Mouse (Mus musculus) liver, postnatal 0 days (tissue): ENCODE data around the gene Hipk2. TPM values are rescaled to one million over a fixed set of nuclear protein-coding genes. Genes with fewer than 3 reads are reported as not detected.

Experiments
- ATAC-seq: fragments of 200-750 bp; cut with Nextera tagmentation; 2 replicates; pipeline ENCODE4 v1.8.0; 2017; ENCODE audit warnings: mild to moderate bottlenecking, moderate library complexity
- DNase-seq: peaks from one replicate; pipeline ENCODE4 v3.0.0-alpha.2; 2016
- H3K27ac ChIP-seq: fragments of 300-500 bp; sonication (generic); 2 replicates; pipeline ENCODE4 v1.5.1; 2014; ENCODE audit warnings: antibody characterized with exemption, moderate library complexity, mild to moderate bottlenecking, low read depth
- H3K27me3 ChIP-seq: fragments of 300-500 bp; sonication (generic); 2 replicates; pipeline ENCODE4 v1.6.1; 2014; ENCODE audit warnings: low read length, control low read depth, mixed read lengths; ENCODE audit not compliant: insufficient read depth
- H3K36me3 ChIP-seq: fragments of 300-500 bp; sonication (generic); replicated peaks from 2 replicates; pipeline ENCODE4 v1.6.1; 2014; ENCODE audit warnings: mild to moderate bottlenecking, control low read depth, low read length, moderate library complexity, mixed read lengths; ENCODE audit not compliant: insufficient read depth
- H3K4me1 ChIP-seq: fragments of 300-500 bp; sonication (generic); 2 replicates; pipeline ENCODE4 v1.6.1; 2014; ENCODE audit warnings: antibody characterized with exemption, mild to moderate bottlenecking, control low read depth; ENCODE audit not compliant: insufficient read depth
- H3K4me2 ChIP-seq: fragments of 300-500 bp; sonication (generic); 2 replicates; pipeline ENCODE4 v1.6.1; 2014; ENCODE audit warnings: low read depth, mild to moderate bottlenecking, low read length, moderate library complexity, mixed read lengths
- H3K4me3 ChIP-seq: fragments of 300-500 bp; sonication (generic); 2 replicates; pipeline ENCODE4 v1.5.1; 2014; ENCODE audit warnings: low read depth, low read length
- H3K9ac ChIP-seq: fragments of 300-500 bp; sonication (generic); replicated peaks from 2 replicates; pipeline ENCODE4 v1.6.1; 2014; ENCODE audit warnings: mild to moderate bottlenecking, moderate library complexity
- H3K9me3 ChIP-seq: fragments of 300-500 bp; sonication (generic); 2 replicates; pipeline ENCODE4 v1.6.1; 2016; ENCODE audit warnings: mild to moderate bottlenecking, control low read depth, low read length, mixed read lengths
- CTCF ChIP-seq: sonication (generic); IDR thresholded peaks from 2 replicates; pipeline ENCODE4 v1.5.1; 2016; ENCODE audit warnings: antibody characterized with exemption, low read depth
- EP300 ChIP-seq: IDR thresholded peaks from 2 replicates; pipeline ENCODE4 v1.6.1; 2016; ENCODE audit warnings: antibody characterized with exemption, low read depth, mild to moderate bottlenecking
- WGBS: fragments of 180-500 bp; shearing (Covaris S2); extraction: QIAGEN DNeasy Blood & Tissue Kit; methylation state at CpG from one replicate; pipeline ENCODE4 v1.1.7; 2014; ENCODE audit not compliant: insufficient replicate concordance; 5-methylcytosine and 5-hydroxymethylcytosine counted together
- polyA plus RNA-seq: library from polyadenylated mRNA; unstranded; fragments of >200 nt; fragmentation: Nextera tagmentation; extraction: Ambion mirVana; gene quantifications from 2 replicates; pipeline ENCODE4 v1.2.1, GENCODE M21; 2015

Gene Hipk2
- polyA plus RNA-seq, 1 experiment from 2014 or later: 9.7 TPM

GRCm38 (mm10) chr6:38908401-38908800, 32.4 kb upstream of the Hipk2 start:
- DNase-seq (no peak), ATAC-seq (no peak)
- 89% methylated on average over 6 of the region's 6 CpGs for WGBS
- TF ChIP-seq EP300 (no peak), CTCF (no peak)
- Histone ChIP-seq H3K4me1 (peaks cover 34% of the 10 kb centered on the region), H3K27me3 (no peaks in the 10 kb centered on the region), H3K4me3 (no peak overlapping the region), H3K9ac (no peak overlapping the region), H3K36me3 (no peaks in the 10 kb centered on the region), H3K27ac (no peak overlapping the region), H3K9me3 (no peaks in the 10 kb centered on the region), H3K4me2 (no peak overlapping the region)

GRCm38 (mm10) chr6:38906005-38906404, 30.0 kb upstream of the Hipk2 start:
- WGBS: 90% methylated on average over 6 of the region's 6 CpGs
- H3K27ac ChIP-seq: no peak overlapping the region
- no peak for DNase-seq

GRCm38 (mm10) chr6:38902820-38903439, 27.0 kb upstream of the Hipk2 start:
- Histone ChIP-seq H3K4me2 (0 out of 2 replicates have a peak overlapping the region, but pooled peaks have one; percentile 2), H3K27ac (no peak overlapping the region)
- no peak for TF ChIP-seq EP300
- TF ChIP-seq CTCF: no peak

More at GRCm38 (mm10) chr6:38906005-38906404, 30.0 kb upstream of the Hipk2 start:
- Histone ChIP-seq H3K4me1 (peaks cover 33% of the 10 kb centered on the region), H3K9me3 (no peaks in the 10 kb centered on the region), H3K4me3 (no peak overlapping the region), H3K27me3 (no peaks in the 10 kb centered on the region), H3K9ac (no peak overlapping the region), H3K4me2 (no peak overlapping the region), H3K36me3 (no peaks in the 10 kb centered on the region)
- TF ChIP-seq EP300 (no peak), CTCF (no peak)
- ATAC-seq: no peak

GRCm38 (mm10) chr6:38901636-38902035, 25.7 kb upstream of the Hipk2 start:
- ATAC-seq (no peak), DNase-seq (no peak)
- Histone ChIP-seq H3K9me3 (no peaks in the 10 kb centered on the region), H3K4me3 (no peak overlapping the region), H3K27me3 (no peaks in the 10 kb centered on the region), H3K4me1 (peaks cover 37% of the 10 kb centered on the region), H3K4me2 (peak overlapping the region; percentile 64; the same call in 1 of the 2 replicates), H3K9ac (no peak overlapping the region), H3K36me3 (no peaks in the 10 kb centered on the region), H3K27ac (peak overlapping the region; percentile 93)
- TF ChIP-seq EP300 (no peak), CTCF (no peak)
- 28% methylated on average over 3 of the region's 3 CpGs for WGBS

More at GRCm38 (mm10) chr6:38902820-38903439, 27.0 kb upstream of the Hipk2 start:
- 85% methylated on average over 10 of the region's 10 CpGs for WGBS
- H3K27me3 ChIP-seq: no peaks in the 10 kb centered on the region
- no peak overlapping the region for H3K9ac ChIP-seq
- peaks cover 37% of the 10 kb centered on the region for H3K4me1 ChIP-seq
- no peaks in the 10 kb centered on the region for H3K36me3 ChIP-seq
- no peaks in the 10 kb centered on the region for H3K9me3 ChIP-seq
- DNase-seq: no peak
- ATAC-seq: no peak
- no peak overlapping the region for H3K4me3 ChIP-seq

- peaks cover 37% of the 10 kb centered on the region for H3K4me1 ChIP-seq
- peak overlapping the region; percentile 9; the same call in 1 of the 2 replicates for H3K4me3 ChIP-seq
- H3K27ac ChIP-seq: peak overlapping the region; percentile 93
- peak overlapping the region; percentile 64 for H3K4me2 ChIP-seq
- WGBS: 53% methylated on average over 4 of the region's 4 CpGs
- TF ChIP-seq CTCF (no peak), EP300 (no peak)
- DNase-seq (no peak), ATAC-seq (no peak)
- no peaks in the 10 kb centered on the region for H3K27me3 ChIP-seq
- no peaks in the 10 kb centered on the region for H3K36me3 ChIP-seq
- H3K9ac ChIP-seq: peak overlapping the region; percentile 39; the same call in 1 of the 2 replicates
- H3K9me3 ChIP-seq: no peaks in the 10 kb centered on the region
Measured at GRCm38 (mm10) chr6:38901152-38901551, 25.2 kb upstream of the Hipk2 start.

- DNase-seq (no peak), ATAC-seq (peak; percentile 88)
- 62% methylated on average over 4 of the region's 4 CpGs for WGBS
- TF ChIP-seq EP300 (peak; percentile 97), CTCF (no peak)
- Histone ChIP-seq H3K9me3 (no peaks in the 10 kb centered on the region), H3K9ac (peak overlapping the region; percentile 39; the same call in 1 of the 2 replicates), H3K27ac (peak overlapping the region; percentile 93), H3K36me3 (no peaks in the 10 kb centered on the region), H3K4me3 (peak overlapping the region; percentile 9; the same call in 1 of the 2 replicates), H3K4me1 (peaks cover 37% of the 10 kb centered on the region), H3K4me2 (peak overlapping the region; percentile 64), H3K27me3 (no peaks in the 10 kb centered on the region)
Measured at GRCm38 (mm10) chr6:38900479-38901126, 24.6 kb upstream of the Hipk2 start.
